Mouse (Mus musculus) gastrocnemius, postnatal 14 days (tissue): Measurements from ENCODE around the gene Frmpd4. TPM values are rescaled to one million over a fixed set of nuclear protein-coding genes. Genes with fewer than 3 reads are reported as not detected.
A peak's percentile ranks its signal among the peaks of the same experiment; 100 is the strongest.

Source experiments
- DNase-seq: peaks from one replicate; pipeline ENCODE4 v3.0.0; 2021; ENCODE audit warnings: mixed read lengths
- intact Hi-C: fragments of 180-260 bp; cut with DNase I; formaldehyde crosslinking; loops from one replicate; pipeline ENCODE4 v1.15.1; 2025; ENCODE audit warnings: low total_unique reads
- long read RNA-seq, 2 experiments: library from polyadenylated mRNA; stranded (forward); transcript quantifications; one replicate each; pipeline ENCODE4 v2.0.0; 2021
- total RNA-seq, 2 experiments: library from RNA; stranded (reverse); gene quantifications; 2 replicates each; pipeline ENCODE4 v1.2.3; 2021

Gene Frmpd4
- total RNA-seq = under 1 TPM; 0.07 to 0.16 TPM
- long read RNA-seq, experiment 1 = 0 reads
- long read RNA-seq, experiment 2, partial matches to known transcripts = 0 of 1 reads
- long read RNA-seq, experiment 2, other reads (novel, unspliced or antisense) = 1 of 1 reads

- no peak for DNase-seq
- intact Hi-C loops = no loop called here
Observed at GRCm38 (mm10) chrX:168577131-168577530, at the start of gene Frmpd4. TSS of gene Frmpd4 (minus strand) at chrX:168577231.

- intact Hi-C loops = no loop called here
- DNase-seq = no peak
Observed at GRCm38 (mm10) chrX:168595193-168595592, 18.2 kb upstream of the Frmpd4 start.

- intact Hi-C loops = loop anchor here (10.0 kb wide), 1 partner anchor 350 kb away; no protein-coding TSS in a partner anchor
- DNase-seq = no peak
Observed at GRCm38 (mm10) chrX:168584303-168584702, 7.3 kb upstream of the Frmpd4 start.

- intact Hi-C loops = no loop called here
Observed at GRCm38 (mm10) chrX:168571808-168572207, 5.2 kb downstream of the Frmpd4 start.

GRCm38 (mm10) chrX:168569231-168569630 is 7.8 kb downstream of the Frmpd4 start:
- no peak for DNase-seq
- intact Hi-C loops = no loop called here

More at GRCm38 (mm10) chrX:168571808-168572207, 5.2 kb downstream of the Frmpd4 start:
- DNase-seq = no peak

- no peak for DNase-seq
- intact Hi-C loops = no loop called here
Observed at GRCm38 (mm10) chrX:168505254-168505653, 71.8 kb downstream of the Frmpd4 start.

GRCm38 (mm10) chrX:168455233-168455632 is 121.8 kb downstream of the Frmpd4 start:
- intact Hi-C loops = no loop called here

GRCm38 (mm10) chrX:168431206-168431605 is 145.8 kb downstream of the Frmpd4 start:
- DNase-seq = no peak

More at GRCm38 (mm10) chrX:168455233-168455632, 121.8 kb downstream of the Frmpd4 start:
- no peak for DNase-seq

GRCm38 (mm10) chrX:168429814-168430213 is 147.2 kb downstream of the Frmpd4 start:
- DNase-seq = peak; percentile 19
- intact Hi-C loops = no loop called here

More at GRCm38 (mm10) chrX:168431206-168431605, 145.8 kb downstream of the Frmpd4 start:
- intact Hi-C loops = no loop called here

- no peak for DNase-seq
- intact Hi-C loops = no loop called here
Observed at GRCm38 (mm10) chrX:168415403-168415802, 161.6 kb downstream of the Frmpd4 start.

GRCm38 (mm10) chrX:168403512-168403911 is 173.5 kb downstream of the Frmpd4 start:
- no peak for DNase-seq
- intact Hi-C loops = no loop called here

GRCm38 (mm10) chrX:168350431-168350830 is 226.6 kb downstream of the Frmpd4 start:
- intact Hi-C loops = no loop called here
- no peak for DNase-seq

GRCm38 (mm10) chrX:168349320-168350225 is 227.5 kb downstream of the Frmpd4 start:
- intact Hi-C loops = no loop called here
- no peak for DNase-seq

GRCm38 (mm10) chrX:168338212-168338611 is 238.8 kb downstream of the Frmpd4 start:
- intact Hi-C loops = no loop called here

GRCm38 (mm10) chrX:168325161-168325560 is 251.9 kb downstream of the Frmpd4 start:
- no peak for DNase-seq
- intact Hi-C loops = no loop called here

More at GRCm38 (mm10) chrX:168338212-168338611, 238.8 kb downstream of the Frmpd4 start:
- no peak for DNase-seq

GRCm38 (mm10) chrX:168312158-168312557 is 264.9 kb downstream of the Frmpd4 start:
- intact Hi-C loops = no loop called here

GRCm38 (mm10) chrX:168310143-168310542 is 266.9 kb downstream of the Frmpd4 start:
- intact Hi-C loops = no loop called here
- DNase-seq = no peak

More at GRCm38 (mm10) chrX:168312158-168312557, 264.9 kb downstream of the Frmpd4 start:
- no peak for DNase-seq

GRCm38 (mm10) chrX:168292506-168292905 is 284.5 kb downstream of the Frmpd4 start:
- intact Hi-C loops = no loop called here

GRCm38 (mm10) chrX:168207034-168207433 is 370.0 kb downstream of the Frmpd4 start:
- DNase-seq = no peak
- intact Hi-C loops = no loop called here

More at GRCm38 (mm10) chrX:168292506-168292905, 284.5 kb downstream of the Frmpd4 start:
- no peak for DNase-seq

- intact Hi-C loops = no loop called here
Observed at GRCm38 (mm10) chrX:168191944-168192343, 385.1 kb downstream of the Frmpd4 start.

More at GRCm38 (mm10) chrX:168191944-168192343, 385.1 kb downstream of the Frmpd4 start:
- DNase-seq = no peak
